Mouse (Mus musculus) duodenum, adult 2 months (tissue): Measurements from ENCODE around the gene Ring1. TPM values are rescaled to one million over a fixed set of nuclear protein-coding genes. Genes with fewer than 3 reads are reported as not detected.

ENCODE experiments used
- polyA plus RNA-seq: library from polyadenylated mRNA; depleted of rRNA; stranded (reverse); fragments of >200 nt; gene quantifications from 2 replicates; pipeline ENCODE4 v1.2.3, GENCODE M21; 2012; ENCODE audit warnings: low replicate concordance; rRNA removed

The Ring1 gene
- polyA plus RNA-seq: 22.1 and 26.1 TPM in 2 replicates

DNA sequence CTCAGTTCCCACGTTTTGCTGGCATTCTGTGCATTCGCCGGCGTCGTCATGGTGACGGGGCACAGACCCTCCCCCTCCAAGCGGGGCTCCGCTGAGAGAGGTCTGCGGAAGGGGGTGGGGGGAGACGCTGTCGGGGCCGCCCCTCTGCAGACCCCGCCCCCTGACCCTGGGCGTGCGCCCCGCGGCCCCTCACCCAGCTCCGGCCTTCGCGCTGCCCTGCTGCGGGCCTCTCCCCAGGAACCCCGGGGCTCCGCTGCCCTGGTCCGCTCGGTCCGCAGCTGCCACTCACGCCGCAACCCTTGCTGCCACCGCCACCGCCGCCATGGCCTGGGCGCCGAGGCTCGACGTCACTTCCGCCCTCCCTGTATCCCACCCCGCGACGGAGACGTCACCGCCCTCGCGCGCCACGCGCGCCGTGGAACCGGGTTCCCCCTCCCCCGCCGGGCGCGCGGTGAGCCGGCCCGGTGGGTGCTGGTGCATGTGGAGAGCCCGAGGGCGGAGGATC is at the start of gene Ring1:
Ring1 (minus strand) TSS at position 364 of the 505 bp plus-strand sequence.

DNA sequence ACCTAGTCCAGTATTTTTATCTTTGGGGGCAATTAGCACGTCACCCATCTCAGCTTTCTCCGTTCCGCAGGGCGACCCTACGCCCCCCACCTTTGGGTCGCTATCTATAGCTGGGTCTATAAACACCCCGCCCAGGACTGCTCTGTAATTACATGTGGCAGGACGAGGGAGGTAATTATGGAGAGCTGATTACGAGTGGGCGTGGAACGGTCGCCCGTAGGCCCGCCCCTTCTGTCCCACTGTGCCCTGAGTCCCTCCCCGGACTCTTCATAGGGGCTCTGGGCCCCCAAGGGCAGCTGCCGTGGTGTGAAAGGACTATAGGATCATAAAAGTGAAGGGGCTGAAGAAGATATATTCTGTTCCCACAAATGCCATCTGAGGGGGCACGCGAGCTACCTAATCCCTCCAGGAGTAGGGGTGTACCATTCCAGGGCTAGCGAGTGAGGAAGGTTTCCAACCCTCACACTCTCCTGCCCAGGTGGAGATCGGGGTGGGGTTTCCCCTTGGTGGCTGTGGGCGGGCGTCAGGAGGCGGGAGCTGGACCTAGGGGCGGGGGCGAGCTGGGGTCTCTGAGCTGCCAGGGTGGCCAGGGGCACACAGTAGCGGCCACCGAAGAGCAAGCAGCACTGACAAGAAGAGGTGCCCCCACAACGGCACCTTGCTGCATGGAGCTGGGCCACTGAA is 14.5 kb upstream of the Ring1 start, which contains the start of gene Col11a2:
Col11a2 (plus strand) TSS at position 560 of the 684 bp plus-strand sequence.

GRCm38 (mm10) chr17:34031465-34032173 is 7.1 kb upstream of the Ring1 start, which contains the start of the genes Slc39a7 and Rxrb:
TSS of gene Slc39a7 (minus strand) at chr17:34031682.
TSS of gene Rxrb (plus strand) at chr17:34031812.

GRCm38 (mm10) chr17:34027656-34028223 is 3.3 kb upstream of the Ring1 start, which contains the start of gene H2-Ke6:
TSS of gene H2-Ke6 (minus strand) at chr17:34028060.

GRCm38 (mm10) chr17:34000150-34000537 is 24.3 kb downstream of the Ring1 start, which contains the start of gene H2-K1:
TSS of gene H2-K1 (minus strand) at chr17:34000347.

Other genes with a start within 250 kb of the Ring1 start
- 30.9 and 75.7 TPM in 2 replicates for gene Angptl4, start 242.8 kb downstream of the Ring1 start, polyA plus RNA-seq
- gene Kank3, start 214.2 kb downstream of the Ring1 start, polyA plus RNA-seq: 13.8 and 18.4 TPM in 2 replicates
- gene Rps28, start 200.1 kb downstream of the Ring1 start, polyA plus RNA-seq: 251 and 364 TPM in 2 replicates
- 339 and 519 TPM in 2 replicates for gene Ndufa7, start 200.1 kb downstream of the Ring1 start, polyA plus RNA-seq
- gene Cd320, start 181.6 kb downstream of the Ring1 start, polyA plus RNA-seq: 18.6 and 19.9 TPM in 2 replicates
- not detected in 2 replicates for gene Gm7029, start 150.8 kb downstream of the Ring1 start, polyA plus RNA-seq
- 7.3 and 8.5 TPM in 2 replicates for gene Kifc1, start 134.0 kb downstream of the Ring1 start, polyA plus RNA-seq
- 0.24 TPM in 1 of 2 replicates, not detected in the other for gene Platr17, start 119.5 kb downstream of the Ring1 start, polyA plus RNA-seq
- gene Daxx, start 115.3 kb downstream of the Ring1 start, polyA plus RNA-seq: 42.4 and 47.2 TPM in 2 replicates
- gene Tapbp, start 108.8 kb downstream of the Ring1 start, polyA plus RNA-seq: 220 and 430 TPM in 2 replicates
- 65.9 and 84.1 TPM in 2 replicates for gene Zbtb22, start 108.8 kb downstream of the Ring1 start, polyA plus RNA-seq
- gene Rgl2, start 95.1 kb downstream of the Ring1 start, polyA plus RNA-seq: 88.3 and 111 TPM in 2 replicates
- gene Pfdn6, start 84.3 kb downstream of the Ring1 start, polyA plus RNA-seq: 6.1 and 14.4 TPM in 2 replicates
- gene Wdr46, start 84.0 kb downstream of the Ring1 start, polyA plus RNA-seq: 10.8 and 15.6 TPM in 2 replicates
- gene B3galt4, start 73.2 kb downstream of the Ring1 start, polyA plus RNA-seq: 27.8 and 35.0 TPM in 2 replicates
- gene Vps52, start 68.9 kb downstream of the Ring1 start, polyA plus RNA-seq: 50.7 and 52.9 TPM in 2 replicates
- gene Rps18, start 68.7 kb downstream of the Ring1 start, polyA plus RNA-seq: 196 and 219 TPM in 2 replicates
- gene H2-K1, start 24.3 kb downstream of the Ring1 start, polyA plus RNA-seq: 4,063 and 9,745 TPM in 2 replicates
- gene H2-Ke6, start 3.4 kb upstream of the Ring1 start, polyA plus RNA-seq: 73.6 and 117 TPM in 2 replicates
- 161 and 163 TPM in 2 replicates for gene Slc39a7, start 7.0 kb upstream of the Ring1 start, polyA plus RNA-seq
- gene Rxrb, start 7.1 kb upstream of the Ring1 start, polyA plus RNA-seq: 73.7 and 88.7 TPM in 2 replicates
- 1.3 and 6.3 TPM in 2 replicates for gene Col11a2, start 14.8 kb upstream of the Ring1 start, polyA plus RNA-seq
- 4.6 and 11.9 TPM in 2 replicates for gene H2-Oa, start 67.7 kb upstream of the Ring1 start, polyA plus RNA-seq
- gene H2-DMa, start 94.9 kb upstream of the Ring1 start, polyA plus RNA-seq: 40.9 and 173 TPM in 2 replicates
- gene Brd2, start 98.0 kb upstream of the Ring1 start, polyA plus RNA-seq: 84.7 and 92.1 TPM in 2 replicates
- gene H2-DMb2, start 118.6 kb upstream of the Ring1 start, polyA plus RNA-seq: 4.5 and 16.7 TPM in 2 replicates
- gene H2-DMb1, start 128.4 kb upstream of the Ring1 start, polyA plus RNA-seq: 52.9 and 337 TPM in 2 replicates
- gene Tap1, start 162.9 kb upstream of the Ring1 start, polyA plus RNA-seq: 53.8 and 96.5 TPM in 2 replicates
- gene Psmb9, start 163.1 kb upstream of the Ring1 start, polyA plus RNA-seq: 114 and 217 TPM in 2 replicates
- 140 and 253 TPM in 2 replicates for gene Psmb8, start 173.0 kb upstream of the Ring1 start, polyA plus RNA-seq
- gene Tap2, start 178.8 kb upstream of the Ring1 start, polyA plus RNA-seq: 39.6 and 83.2 TPM in 2 replicates
- gene H2-Ob, start 214.2 kb upstream of the Ring1 start, polyA plus RNA-seq: 1.6 and 6.7 TPM in 2 replicates
- gene H2-Ab1, start 233.0 kb upstream of the Ring1 start, polyA plus RNA-seq: 523 and 3,902 TPM in 2 replicates